Mouse (Mus musculus) heart, adult 8-10 months (tissue): ENCODE data around the gene 4930548H24Rik. TPM values are rescaled to one million over a fixed set of nuclear protein-coding genes. Genes with fewer than 3 reads are reported as not detected.

Experiments
- total RNA-seq, 4 experiments: library from RNA; stranded (reverse); gene quantifications; 2 replicates each; pipeline ENCODE4 v1.2.4; 2022

4930548H24Rik gene
- total RNA-seq, 4 experiments from 2014 or later, result 0.22 TPM; not detected in 3

Other genes with a start within 250 kb of the 4930548H24Rik start
- gene Nrbp1, start 244.9 kb upstream of the 4930548H24Rik start, total RNA-seq, result 10 to 100 TPM; 75.9 to 87.9 (median 81.8) TPM
- gene Gm9970, start 244.5 kb upstream of the 4930548H24Rik start, total RNA-seq, result under 1 TPM in 2 of 4 experiments, not detected in 2; 0.72 to 0.87 TPM
- 1 to 10 TPM; 1.3 to 2.5 (median 1.6) TPM for gene Krtcap3, start 234.0 kb upstream of the 4930548H24Rik start, total RNA-seq
- gene Ift172, start 194.6 kb upstream of the 4930548H24Rik start, total RNA-seq, result 10 to 100 TPM; 33.9 to 50.7 (median 42.3) TPM
- 1 to 10 TPM; 2.6 to 5.6 (median 5.2) TPM for gene Fndc4, start 189.7 kb upstream of the 4930548H24Rik start, total RNA-seq
- gene Gckr, start 188.3 kb upstream of the 4930548H24Rik start, total RNA-seq, result not detected
- gene Zfp512, start 33.3 kb upstream of the 4930548H24Rik start, total RNA-seq, result 10 to 100 TPM; 24.5 to 27.2 (median 26.8) TPM
- 10 to 100 TPM; 23.0 to 27.7 (median 24.3) TPM for gene Gpn1, start 9.0 kb downstream of the 4930548H24Rik start, total RNA-seq
- 10 to 100 TPM; 20.2 to 24.4 (median 23.1) TPM for gene Slc4a1ap, start 41.3 kb downstream of the 4930548H24Rik start, total RNA-seq
- 10 to 100 TPM; 12.8 to 13.8 (median 12.9) TPM for gene Supt7l, start 42.1 kb downstream of the 4930548H24Rik start, total RNA-seq
- 100 to 1,000 TPM; 306 to 352 (median 322) TPM for gene Mrpl33, start 111.2 kb downstream of the 4930548H24Rik start, total RNA-seq
- 1 to 10 TPM; 3.5 to 5.3 (median 4.3) TPM for gene Rbks, start 211.9 kb downstream of the 4930548H24Rik start, total RNA-seq
- gene Babam2, start 211.9 kb downstream of the 4930548H24Rik start, total RNA-seq, result 10 to 100 TPM; 31.2 to 35.8 (median 35.0) TPM